Mouse (Mus musculus) spleen, embryonic (tissue): ENCODE results near the gene Plekha1.

Experiments used
- CTCF ChIA-PET: fragments of 350-600 bp; sonication (Branson Sonifier 250); formaldehyde crosslinking; loops from one replicate; lab custom pipeline; 2022; lab: Charles Lee

The Plekha1 gene

DNA sequence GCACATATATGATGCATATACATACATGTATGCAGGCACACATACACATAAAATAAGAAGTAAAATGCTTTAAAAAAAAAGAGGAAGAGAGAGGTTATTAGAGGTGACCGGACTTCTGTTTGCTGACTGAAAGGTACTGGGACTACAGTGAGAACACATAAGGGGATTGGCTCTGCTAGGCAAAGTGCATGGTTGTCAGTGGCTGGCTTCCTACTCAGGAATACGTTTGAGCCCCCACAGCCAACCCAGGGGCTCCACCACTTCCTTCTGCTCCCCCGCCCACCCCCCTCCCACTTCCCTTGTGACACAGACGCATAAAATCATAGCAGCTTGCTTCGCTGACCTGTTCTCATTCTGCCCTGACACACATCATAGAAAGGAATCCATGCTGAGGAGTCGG is 7.6 kb upstream of the Plekha1 start:
- CTCF ChIA-PET = no interaction called here

- CTCF ChIA-PET = interaction anchor here (0.7 kb wide), 1 partner anchor 94 kb away, joined by 4 read pairs; no protein-coding TSS in a partner anchor
These were observed 5.6 kb upstream of the Plekha1 start for GRCm38 (mm10) chr7:130859926-130860325.

DNA sequence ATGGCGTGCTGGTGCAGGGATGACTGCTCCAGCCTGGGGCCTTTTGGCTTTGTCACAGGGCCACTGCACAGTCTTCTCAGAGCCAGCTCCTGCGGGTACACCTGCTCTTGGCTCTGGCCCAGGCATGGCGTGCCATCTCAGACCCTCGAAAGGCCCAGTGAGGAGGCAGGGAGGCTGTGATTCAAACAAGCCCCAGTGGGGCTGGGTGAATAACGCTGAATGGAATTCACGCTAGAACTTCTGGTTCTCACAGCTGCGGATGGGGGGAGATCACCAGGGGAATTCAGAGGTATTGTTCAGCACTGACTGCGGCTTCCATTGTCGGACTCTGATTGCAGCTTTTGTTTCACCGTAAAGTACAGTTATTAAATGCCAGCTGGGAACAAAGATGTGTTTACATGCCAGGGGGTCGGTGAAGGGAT is 4.8 kb upstream of the Plekha1 start:
- CTCF ChIA-PET = no interaction called here

- CTCF ChIA-PET = no interaction called here
These were observed 3.1 kb upstream of the Plekha1 start for GRCm38 (mm10) chr7:130862501-130862900.

GRCm38 (mm10) chr7:130864711-130865110 is 845 bp upstream of the Plekha1 start:
- CTCF ChIA-PET = no interaction called here

- CTCF ChIA-PET = no interaction called here
These were observed 1.1 kb downstream of the Plekha1 start for GRCm38 (mm10) chr7:130866640-130867039.

DNA sequence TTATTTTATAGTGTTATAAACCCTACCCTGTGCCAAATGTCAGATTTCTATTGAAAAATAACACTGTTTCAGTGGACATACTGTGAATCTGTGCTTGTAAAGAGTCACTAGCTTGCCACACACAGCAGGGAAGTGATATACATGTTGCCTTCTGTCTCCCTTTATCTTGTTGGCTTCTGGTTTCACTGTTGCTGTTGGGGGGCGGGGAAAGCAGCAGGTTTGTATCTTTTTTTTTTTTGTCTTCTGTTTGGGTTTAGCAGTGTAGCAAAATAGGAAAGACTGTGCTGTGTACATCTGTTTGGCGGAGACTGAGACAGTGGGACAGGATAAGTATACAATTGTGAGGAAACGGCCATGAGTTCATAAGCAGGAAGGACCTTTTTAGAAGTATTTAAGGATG is 1.7 kb downstream of the Plekha1 start:
- CTCF ChIA-PET = interaction anchor here (0.6 kb wide), 1 partner anchor 40 kb away, joined by 14 read pairs; no protein-coding TSS in a partner anchor

DNA sequence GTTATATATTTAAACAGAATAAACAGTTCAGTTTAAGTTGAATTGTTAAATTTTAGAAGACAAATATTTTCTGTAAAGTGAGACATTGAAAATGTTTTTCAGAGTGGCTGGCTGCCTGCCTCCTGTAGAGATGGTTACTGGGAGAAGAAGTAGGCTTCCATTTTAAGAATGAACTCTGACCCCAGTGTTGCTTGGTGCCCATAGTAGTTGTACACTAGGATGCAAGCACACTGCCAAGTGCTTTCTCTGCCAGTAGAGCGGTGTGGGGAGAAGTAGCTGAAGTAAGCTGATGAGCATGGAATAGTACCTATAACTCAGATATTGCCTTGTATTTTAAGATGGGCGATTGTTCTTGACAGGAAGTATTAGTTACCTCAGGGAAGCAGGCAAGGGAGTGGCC is 18.6 kb downstream of the Plekha1 start:
- CTCF ChIA-PET = no interaction called here

GRCm38 (mm10) chr7:130886246-130886645 is 20.7 kb downstream of the Plekha1 start:
- CTCF ChIA-PET = no interaction called here

- CTCF ChIA-PET = no interaction called here
These were observed 22.4 kb downstream of the Plekha1 start for GRCm38 (mm10) chr7:130887946-130888345.

- CTCF ChIA-PET = no interaction called here
These were observed 25.3 kb downstream of the Plekha1 start for GRCm38 (mm10) chr7:130890871-130891270.

DNA sequence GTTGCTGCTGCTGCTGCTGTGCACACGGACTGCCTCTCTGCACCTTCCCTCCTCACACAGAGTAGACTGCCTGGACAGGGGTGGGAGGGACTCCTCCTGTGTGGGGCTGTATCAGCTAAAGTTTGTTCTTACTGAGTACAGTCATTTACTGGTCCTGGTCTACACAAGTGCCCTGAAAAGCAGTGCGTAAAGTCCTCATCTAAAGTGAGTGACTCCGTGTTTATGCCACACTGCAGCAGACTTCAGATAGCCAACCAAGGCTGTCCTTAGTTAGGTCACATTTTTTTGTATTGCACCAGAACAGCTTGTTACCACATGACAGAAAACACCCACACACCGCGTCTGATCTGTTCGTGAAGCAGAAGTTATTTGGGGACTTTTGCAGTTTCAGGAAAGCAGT is 27.4 kb downstream of the Plekha1 start:
- CTCF ChIA-PET = interaction anchor here (0.5 kb wide), 1 partner anchor 43 kb away, joined by 6 read pairs; no protein-coding TSS in a partner anchor

- CTCF ChIA-PET = no interaction called here
These were observed 29.5 kb downstream of the Plekha1 start for GRCm38 (mm10) chr7:130894931-130895617.

GRCm38 (mm10) chr7:130895618-130895945 is 30.0 kb downstream of the Plekha1 start:
- CTCF ChIA-PET = no interaction called here

DNA sequence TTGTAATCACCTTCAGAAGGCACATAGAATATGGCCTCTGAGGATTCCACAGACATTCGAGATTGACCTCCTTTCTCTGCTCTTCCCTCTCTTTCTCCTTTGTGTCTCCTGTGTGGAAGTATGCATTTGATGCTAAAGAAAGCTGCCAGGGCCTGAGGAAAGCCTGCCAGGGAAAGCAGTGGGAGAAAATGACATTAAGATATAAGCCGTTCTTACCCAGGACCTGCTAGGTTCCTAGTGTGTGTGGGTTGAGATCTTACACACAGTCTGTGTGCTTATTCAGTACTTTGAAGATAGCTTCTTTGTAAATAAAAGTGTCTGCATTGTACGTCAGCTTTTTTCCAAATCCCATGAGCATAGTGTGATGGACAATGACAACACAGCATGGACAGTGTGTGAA is 30.5 kb downstream of the Plekha1 start:
- CTCF ChIA-PET = no interaction called here

GRCm38 (mm10) chr7:130897201-130897600 is 31.6 kb downstream of the Plekha1 start:
- CTCF ChIA-PET = no interaction called here

DNA sequence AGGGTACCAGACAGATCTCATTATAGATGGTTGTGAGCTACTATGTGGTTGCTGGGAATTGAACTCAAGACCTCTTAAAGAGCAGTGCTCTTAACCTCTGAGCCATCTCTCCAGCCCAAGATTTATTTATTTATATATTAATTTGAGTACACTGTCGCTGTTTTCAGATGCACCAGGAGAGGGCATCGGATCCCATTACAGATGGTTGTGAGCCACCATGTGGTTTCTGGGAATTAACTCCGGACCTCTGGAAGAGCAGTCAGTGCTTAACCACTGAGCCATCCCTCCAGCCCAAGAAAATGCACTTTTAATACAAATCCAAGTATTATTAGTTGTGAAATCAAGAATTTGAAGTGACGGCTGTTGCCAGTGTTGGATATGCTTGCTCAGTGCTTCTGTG is 32.8 kb downstream of the Plekha1 start:
- CTCF ChIA-PET = interaction anchor here (0.6 to 0.7 kb wide), 2 partner anchors 12 to 447 kb away, joined by 4 to 6 read pairs; no protein-coding TSS in a partner anchor

DNA sequence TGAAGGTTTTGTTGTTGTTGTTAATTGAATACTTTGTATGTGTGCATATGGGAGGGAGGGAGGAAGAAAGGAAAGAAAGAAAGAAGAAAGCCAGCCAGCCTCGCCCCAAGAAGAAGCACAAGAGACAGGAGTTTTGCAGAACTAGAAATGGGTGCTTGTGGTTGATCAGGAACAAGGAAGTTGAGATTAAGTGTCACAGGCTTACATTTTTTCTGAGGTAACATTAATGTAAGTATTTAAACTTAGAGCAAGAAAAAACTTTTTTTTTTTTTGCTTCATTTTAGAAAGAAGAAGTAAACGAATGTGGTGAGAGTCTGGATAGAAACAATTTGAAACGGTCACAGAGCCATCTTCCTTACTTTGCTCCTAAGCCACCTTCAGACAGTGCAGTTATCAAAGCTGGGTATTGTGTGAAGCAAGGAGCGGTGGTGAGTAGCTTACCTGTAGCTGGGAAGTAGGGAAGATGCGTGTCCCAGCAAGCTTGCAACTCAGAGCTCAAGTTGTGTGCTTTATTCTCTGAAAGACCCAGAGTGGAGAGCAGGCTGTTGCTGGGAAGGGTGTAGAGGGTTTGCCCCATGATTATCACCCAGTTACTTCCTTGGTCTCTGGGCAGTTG is 34.8 kb downstream of the Plekha1 start:
- CTCF ChIA-PET = no interaction called here

- CTCF ChIA-PET = no interaction called here
These were observed 37.4 kb downstream of the Plekha1 start for GRCm38 (mm10) chr7:130902929-130903328.

DNA sequence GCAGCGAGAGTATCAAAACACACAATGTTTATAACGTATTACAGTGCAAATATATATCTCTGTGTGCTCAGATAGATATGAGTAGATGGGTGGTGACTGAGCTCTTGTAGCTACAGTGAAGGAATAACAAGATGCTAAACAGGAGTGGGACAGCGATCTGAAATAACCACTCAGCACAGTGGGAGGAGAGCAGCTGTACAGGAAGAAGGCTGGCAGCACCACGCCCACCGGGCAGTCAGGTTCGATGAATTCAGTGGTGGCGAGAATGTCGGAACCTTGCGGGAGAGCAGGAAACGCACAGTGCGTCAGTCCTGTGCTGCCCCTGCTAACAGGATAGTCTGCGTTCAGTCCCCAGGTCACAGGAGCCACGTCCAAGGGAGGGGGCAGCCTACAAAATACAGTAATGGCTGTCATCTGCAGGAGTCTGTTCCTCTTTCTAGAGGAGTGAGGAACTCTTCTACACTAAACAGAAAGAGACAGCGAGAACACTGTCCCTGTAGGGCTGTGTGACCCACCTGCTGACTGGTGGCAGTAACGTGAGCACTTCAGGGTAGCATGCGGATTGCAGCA is 38.0 kb downstream of the Plekha1 start:
- CTCF ChIA-PET = no interaction called here

GRCm38 (mm10) chr7:130904571-130905365 is 39.2 kb downstream of the Plekha1 start:
- CTCF ChIA-PET = interaction anchor here (0.6 kb wide), 1 partner anchor 87 kb away, joined by 5 read pairs; no protein-coding TSS in a partner anchor

DNA sequence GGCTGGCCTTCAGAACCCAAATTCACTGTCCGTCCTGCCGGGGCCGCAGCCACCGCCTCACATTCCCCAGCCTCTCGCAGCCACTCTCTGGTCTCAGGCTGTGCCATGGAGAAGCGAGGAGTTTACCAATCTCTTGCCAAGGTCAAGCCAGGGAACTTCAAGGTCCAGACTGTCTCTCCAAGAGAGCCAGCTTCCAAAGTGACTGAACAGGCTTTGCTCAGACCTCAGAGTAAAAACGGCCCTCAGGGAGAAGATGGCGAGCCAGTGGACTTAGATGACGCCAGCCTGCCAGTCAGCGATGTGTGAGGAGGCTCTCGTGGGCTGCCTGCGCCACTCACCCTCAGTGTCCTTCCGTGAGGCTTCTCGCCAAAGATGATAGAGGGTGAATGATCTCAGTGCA is 45.3 kb downstream of the Plekha1 start:
- CTCF ChIA-PET = no interaction called here
